Mouse (Mus musculus) G1E-ER4 (cell line): ENCODE data around the gene Rab13. TPM values are rescaled to one million over a fixed set of nuclear protein-coding genes. Genes with fewer than 3 reads are reported as not detected.

Source experiments
- GATA1 ChIP-seq: IDR thresholded peaks from one replicate; pipeline ENCODE4 v1.8.0; 2012; ENCODE audit warnings: low read length, inconsistent platforms
- polyA plus RNA-seq: library from polyadenylated mRNA; stranded (reverse); fragments of >175 nt; gene quantifications from 2 replicates; pipeline ENCODE4 v1.2.3, GENCODE M21; 2012

Rab13 gene
- polyA plus RNA-seq, 1 experiment: 2.4 TPM

- TF ChIP-seq GATA1: no peak
Measured at GRCm38 (mm10) chr3:90268190-90268589, 54.7 kb downstream of the Rab13 start.

- no peak for TF ChIP-seq GATA1
Measured at GRCm38 (mm10) chr3:90268971-90269370, 55.5 kb downstream of the Rab13 start.

- TF ChIP-seq GATA1: no peak
Measured at GRCm38 (mm10) chr3:90270784-90271183, 57.3 kb downstream of the Rab13 start.

- no peak for TF ChIP-seq GATA1
Measured at GRCm38 (mm10) chr3:90272170-90272569, 58.7 kb downstream of the Rab13 start.

DNA sequence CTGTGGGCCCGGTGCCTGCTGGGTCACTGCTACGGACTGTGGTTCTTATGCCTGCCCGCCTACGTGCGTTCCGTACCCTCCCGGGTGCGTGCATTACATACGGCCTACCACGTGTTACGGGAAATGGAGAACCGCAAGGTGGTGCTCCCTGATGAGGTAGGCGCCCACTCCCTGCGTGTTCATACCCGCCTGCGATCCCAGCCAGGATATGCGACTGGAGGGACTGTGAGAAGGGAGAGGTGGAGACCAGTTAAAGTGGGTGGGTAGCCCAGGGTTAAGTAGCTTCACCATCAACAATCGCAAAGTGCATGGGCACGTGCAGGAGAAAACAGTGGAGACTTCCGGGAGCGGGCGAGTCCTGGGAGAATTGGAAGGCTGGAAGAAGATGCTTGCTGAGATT is 60.4 kb downstream of the Rab13 start:
- TF ChIP-seq GATA1: no peak

GRCm38 (mm10) chr3:90275286-90275685 is 61.8 kb downstream of the Rab13 start:
- no peak for TF ChIP-seq GATA1

Other genes with a start within 250 kb of the Rab13 start
- gene Hax1, start 214.9 kb upstream of the Rab13 start, polyA plus RNA-seq: 17.4 and 50.6 TPM in 2 replicates
- gene 4933434E20Rik, start 162.1 kb upstream of the Rab13 start, polyA plus RNA-seq: 19.8 and 35.4 TPM in 2 replicates
- 158 and 183 TPM in 2 replicates for gene Ubap2l, start 161.1 kb upstream of the Rab13 start, polyA plus RNA-seq
- gene Tpm3, start 141.0 kb upstream of the Rab13 start, polyA plus RNA-seq: 194 and 266 TPM in 2 replicates
- not detected in 2 replicates for gene Nup210l, start 109.6 kb upstream of the Rab13 start, polyA plus RNA-seq
- 121 and 183 TPM in 2 replicates for gene Rps27, start within 50 bp of the Rab13 start, polyA plus RNA-seq
- 86.1 and 122 TPM in 2 replicates for gene Jtb, start 17.9 kb downstream of the Rab13 start, polyA plus RNA-seq
- gene Creb3l4, start 29.8 kb downstream of the Rab13 start, polyA plus RNA-seq: not detected in 2 replicates
- gene Slc39a1, start 34.5 kb downstream of the Rab13 start, polyA plus RNA-seq: 14.3 and 15.6 TPM in 2 replicates
- gene Crtc2, start 40.5 kb downstream of the Rab13 start, polyA plus RNA-seq: 40.3 and 49.3 TPM in 2 replicates
- gene Dennd4b, start 51.5 kb downstream of the Rab13 start, polyA plus RNA-seq: 66.1 and 104 TPM in 2 replicates
- 3.0 and 3.6 TPM in 2 replicates for gene Gatad2b, start 79.5 kb downstream of the Rab13 start, polyA plus RNA-seq
- 2.0 and 3.4 TPM in 2 replicates for gene Slc27a3, start 176.2 kb downstream of the Rab13 start, polyA plus RNA-seq
- gene Ints3, start 219.9 kb downstream of the Rab13 start, polyA plus RNA-seq: 36.0 and 41.9 TPM in 2 replicates